Mouse (Mus musculus) lung, adult 2 months (tissue): ENCODE results near the gene Smad9. TPM values are rescaled to one million over a fixed set of nuclear protein-coding genes. Genes with fewer than 3 reads are reported as not detected.

ENCODE experiments used
- DNase-seq: peaks from one replicate; pipeline ENCODE4 v3.0.0; 2022
- H3K4me1 ChIP-seq: fragments of 200-500 bp; 2 replicates; pipeline ENCODE4 v1.6.1; 2011; ENCODE audit warnings: low read length; ENCODE audit not compliant: control insufficient read depth, insufficient read depth
- H3K4me3 ChIP-seq: fragments of 200-500 bp; replicated peaks from 2 replicates; pipeline ENCODE3; 2011; ENCODE audit warnings: low read depth, mild to moderate bottlenecking, control low read depth, low read length; ENCODE audit errors: extremely low read depth
- CTCF ChIP-seq: fragments of 200-500 bp; IDR thresholded peaks from 2 replicates; pipeline ENCODE4 v1.5.1; 2011; ENCODE audit warnings: mild to moderate bottlenecking, low read length, control low read depth; ENCODE audit not compliant: insufficient read depth
- POLR2A ChIP-seq: fragments of 200-500 bp; IDR thresholded peaks from 2 replicates; pipeline ENCODE4 v1.6.1; 2011; ENCODE audit warnings: low read depth, mild to moderate bottlenecking, control low read depth, low read length, borderline replicate concordance; ENCODE audit errors: extremely low read depth
- WGBS: fragments of 180-500 bp; shearing (Covaris S2); methylation state at CpG from one replicate; pipeline ENCODE4 v1.1.7; 2018; 5-methylcytosine and 5-hydroxymethylcytosine counted together
- polyA plus RNA-seq: library from polyadenylated mRNA; depleted of rRNA; stranded (reverse); fragments of >200 nt; gene quantifications from 2 replicates; pipeline ENCODE4 v1.2.3, GENCODE M21; 2012; rRNA removed

Gene Smad9
- polyA plus RNA-seq, 1 experiment = 5.6 TPM

- TF ChIP-seq CTCF (no peak), POLR2A (no peak)
- no peak for DNase-seq
- H3K4me3 ChIP-seq = no peak overlapping the region
- H3K4me1 ChIP-seq = no peaks in the 10 kb centered on the region
- WGBS = 44% methylated on average over 2 of the region's 2 CpGs
Measured at GRCm38 (mm10) chr3:54835421-54835820, 80.0 kb downstream of the Smad9 start.

Other genes with a start within 250 kb of the Smad9 start
- 43.9 and 50.1 TPM in 2 replicates for gene Supt20, start 62.8 kb upstream of the Smad9 start, polyA plus RNA-seq
- not detected in 2 replicates for gene Gm21958, start 41.2 kb upstream of the Smad9 start, polyA plus RNA-seq
- gene Exosc8, start 20.2 kb upstream of the Smad9 start, polyA plus RNA-seq = 15.3 and 20.3 TPM in 2 replicates
- gene Alg5, start 20.0 kb upstream of the Smad9 start, polyA plus RNA-seq = 9.4 and 12.4 TPM in 2 replicates
- gene Rfxap, start 52.2 kb downstream of the Smad9 start, polyA plus RNA-seq = 13.2 and 22.6 TPM in 2 replicates
- not detected in 2 replicates for gene Sertm1, start 160.3 kb downstream of the Smad9 start, polyA plus RNA-seq